Mouse (Mus musculus): ENCODE data around the gene Six1.

GRCm38 (mm10) chr12:73043396-73044167 lies 10.1 kb downstream of the Six1 start:
- TF ChIP-seq CTCF (IDR thresholded peaks at IDR 0.05; ENCODE audit: control insufficient read depth, insufficient read depth, insufficient read length), result peak; percentile 10
- no peak for TF ChIP-seq FOSL1 (IDR thresholded peaks at IDR 0.05; ENCODE audit: insufficient read depth, low read length, poor library complexity, severe bottlenecking)
